Mouse (Mus musculus): ENCODE results near the gene Gm11214.

The Gm11214 gene

GRCm38 (mm10) chr4:63663279-63663678, at the start of gene Gm11214:
Gm11214 (minus strand) TSS chr4:63663379.
- no peak for DNase-seq (ENCODE audit: low spot score in 2 of 2)

GRCm38 (mm10) chr4:63711886-63712285, 48.7 kb upstream of the Gm11214 start:
- no peak for DNase-seq (ENCODE audit: low spot score in 2 of 2)

- DNase-seq (ENCODE audit: low spot score in 2 of 2): no peak
Measured at GRCm38 (mm10) chr4:63710431-63711220, 47.4 kb upstream of the Gm11214 start.

- no peak for DNase-seq (ENCODE audit: low spot score in 2 of 2)
Measured at GRCm38 (mm10) chr4:63706279-63706971, 43.2 kb upstream of the Gm11214 start.

GRCm38 (mm10) chr4:63704232-63704631, 41.1 kb upstream of the Gm11214 start:
- DNase-seq (ENCODE audit: low spot score in 2 of 2): no peak

- DNase-seq (ENCODE audit: low spot score in 2 of 2): no peak
Measured at GRCm38 (mm10) chr4:63703686-63704085, 40.5 kb upstream of the Gm11214 start.

GRCm38 (mm10) chr4:63702006-63702704, 39.0 kb upstream of the Gm11214 start:
- DNase-seq (ENCODE audit: low spot score in 2 of 2): no peak

GRCm38 (mm10) chr4:63699749-63700148, 36.6 kb upstream of the Gm11214 start:
- DNase-seq (ENCODE audit: low spot score in 2 of 2): no peak

GRCm38 (mm10) chr4:63696921-63697320, 33.7 kb upstream of the Gm11214 start:
- no peak for DNase-seq (ENCODE audit: low spot score in 2 of 2)

- DNase-seq (ENCODE audit: low spot score in 2 of 2): no peak
Measured at GRCm38 (mm10) chr4:63692351-63692750, 29.2 kb upstream of the Gm11214 start.

- DNase-seq (ENCODE audit: low spot score in 2 of 2): no peak
Measured at GRCm38 (mm10) chr4:63687429-63687828, 24.2 kb upstream of the Gm11214 start.

GRCm38 (mm10) chr4:63686157-63686556, 23.0 kb upstream of the Gm11214 start:
- peak in 1 of 2 experiments; percentile 15 for DNase-seq (ENCODE audit: low spot score in 2 of 2)

GRCm38 (mm10) chr4:63685253-63685525, 22.0 kb upstream of the Gm11214 start:
- DNase-seq (ENCODE audit: low spot score in 2 of 2): no peak

GRCm38 (mm10) chr4:63684412-63685252, 21.5 kb upstream of the Gm11214 start:
- no peak for DNase-seq (ENCODE audit: low spot score in 2 of 2)

- no peak for DNase-seq (ENCODE audit: low spot score in 2 of 2)
Measured at GRCm38 (mm10) chr4:63683716-63684115, 20.5 kb upstream of the Gm11214 start.

GRCm38 (mm10) chr4:63683056-63683455, 19.9 kb upstream of the Gm11214 start:
- no peak for DNase-seq (ENCODE audit: low spot score in 2 of 2)

- DNase-seq (ENCODE audit: low spot score in 2 of 2): no peak
Measured at GRCm38 (mm10) chr4:63682441-63682840, 19.3 kb upstream of the Gm11214 start.

GRCm38 (mm10) chr4:63681557-63681956, 18.4 kb upstream of the Gm11214 start:
- no peak for DNase-seq (ENCODE audit: low spot score in 2 of 2)

- DNase-seq (ENCODE audit: low spot score in 2 of 2): no peak
Measured at GRCm38 (mm10) chr4:63675128-63675527, 11.9 kb upstream of the Gm11214 start.

GRCm38 (mm10) chr4:63668255-63668654, 5.1 kb upstream of the Gm11214 start:
- DNase-seq (ENCODE audit: low spot score in 2 of 2): peak in 1 of 2 experiments; percentile 18

GRCm38 (mm10) chr4:63665738-63666137, 2.6 kb upstream of the Gm11214 start:
- no peak for DNase-seq (ENCODE audit: low spot score in 2 of 2)

- DNase-seq (ENCODE audit: low spot score in 2 of 2): no peak
Measured at GRCm38 (mm10) chr4:63661857-63662256, 1.3 kb downstream of the Gm11214 start.

All from spleen, postnatal 4 days (tissue).